Mouse (Mus musculus): ENCODE data around the gene Olfr1276.

Olfr1276 gene

GRCm38 (mm10) chr2:111254216-111254615 lies at the start of gene Olfr1276:
Gene Olfr1276, plus strand, starts transcription at chr2:111254516.
- no peak for DNase-seq (ENCODE audit: low read depth, low spot score)

GRCm38 (mm10) chr2:111229502-111229901 lies 24.8 kb upstream of the Olfr1276 start, which contains the start of gene 4930430A15Rik:
Gene 4930430A15Rik, minus strand, starts transcription at chr2:111229602.
- DNase-seq (ENCODE audit: low read depth, low spot score) = no peak

- DNase-seq (ENCODE audit: low read depth, low spot score) = no peak
Measured at GRCm38 (mm10) chr2:111235186-111235585, 19.1 kb upstream of the Olfr1276 start, which contains the start of gene Olfr1275. Gene Olfr1275, minus strand, starts transcription at chr2:111235286.

- no peak for DNase-seq (ENCODE audit: low read depth, low spot score)
Measured at GRCm38 (mm10) chr2:111274006-111274405, 19.7 kb downstream of the Olfr1276 start, which contains the start of gene Olfr1277. Gene Olfr1277, minus strand, starts transcription at chr2:111274106.

DNA sequence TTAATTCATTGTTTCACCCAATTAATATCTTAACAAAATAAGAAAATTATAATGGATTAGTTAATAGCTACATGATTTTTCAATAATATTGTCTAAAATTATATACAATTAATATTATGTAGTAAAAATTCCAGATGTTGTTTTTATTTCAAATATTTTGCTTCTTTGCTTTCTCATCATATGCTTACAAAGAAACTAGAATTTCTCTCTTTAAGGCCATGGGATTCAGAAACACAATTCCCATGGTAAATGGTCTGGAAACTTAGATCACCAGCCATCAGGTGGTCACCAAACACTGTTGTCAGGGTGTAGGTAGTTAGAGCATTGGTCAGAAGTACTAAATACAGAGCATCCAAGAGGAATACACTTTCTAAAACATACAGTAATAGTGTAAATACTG lies 35.5 kb downstream of the Olfr1276 start, which contains the start of gene Olfr1278:
Gene Olfr1278 (plus strand): TSS at position 301 of the 400 bp plus-strand sequence.
- DNase-seq (ENCODE audit: low read depth, low spot score) = no peak

DNA sequence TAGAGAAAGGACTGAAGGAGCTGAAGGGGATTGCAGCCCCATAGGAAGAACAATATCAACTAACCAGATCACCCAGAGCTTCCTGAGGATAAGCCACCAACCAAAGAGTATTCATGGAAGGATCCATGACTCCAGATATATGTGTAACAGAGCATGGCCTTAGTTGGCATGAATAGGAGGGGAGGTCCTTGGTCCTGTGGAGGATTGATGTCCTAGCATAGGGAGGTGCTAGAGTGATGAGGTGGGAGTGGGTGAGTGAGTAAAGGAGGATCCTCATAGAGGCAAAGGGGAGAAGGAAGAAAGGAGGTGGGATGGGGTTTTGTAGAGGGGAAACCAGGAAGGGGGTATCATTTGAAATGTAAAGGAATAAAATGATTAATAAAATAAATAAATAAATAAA lies 44.2 kb downstream of the Olfr1276 start:
- no peak for DNase-seq (ENCODE audit: low read depth, low spot score)

DNA sequence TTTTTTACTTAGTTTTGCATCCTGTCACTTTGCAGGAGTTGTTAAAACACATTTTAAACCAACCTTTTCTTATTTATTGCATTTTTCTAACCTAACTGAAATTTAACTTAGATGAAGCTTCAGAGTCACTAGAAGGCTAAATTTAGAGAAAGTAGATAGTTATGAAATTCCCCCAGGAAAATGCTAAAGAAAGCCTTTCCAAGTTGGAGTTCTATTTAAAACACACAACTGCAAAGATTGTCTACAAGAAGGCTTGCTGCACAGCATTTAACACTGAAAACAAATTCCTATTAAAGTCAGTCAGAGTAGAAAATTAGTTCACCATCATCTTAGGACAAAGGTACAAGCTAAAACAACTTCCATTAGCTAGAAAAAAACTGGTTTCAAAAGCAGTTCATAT lies 46.1 kb downstream of the Olfr1276 start, which contains the start of gene Olfr1279:
Gene Olfr1279 (plus strand): TSS at position 262 of the 400 bp plus-strand sequence.
- no peak for DNase-seq (ENCODE audit: low read depth, low spot score)

All from WW6 (cell line).